Mouse (Mus musculus): ENCODE measurements around the gene Abhd18. TPM values are rescaled to one million over a fixed set of nuclear protein-coding genes. Genes with fewer than 3 reads are reported as not detected.

The Abhd18 gene
- polyA plus RNA-seq (2014; fragmentation: Illumina TruSeq; extraction: RNeasy Lipid Tissue Mini Kit (QIAGEN cat#74804); ENCODE audit: low read depth, low replicate concordance), result 27.0 TPM

GRCm38 (mm10) chr3:40846957-40847017, at the start of gene Abhd18:
Gene Abhd18 (plus strand): TSS chr3:40846970.

DNA sequence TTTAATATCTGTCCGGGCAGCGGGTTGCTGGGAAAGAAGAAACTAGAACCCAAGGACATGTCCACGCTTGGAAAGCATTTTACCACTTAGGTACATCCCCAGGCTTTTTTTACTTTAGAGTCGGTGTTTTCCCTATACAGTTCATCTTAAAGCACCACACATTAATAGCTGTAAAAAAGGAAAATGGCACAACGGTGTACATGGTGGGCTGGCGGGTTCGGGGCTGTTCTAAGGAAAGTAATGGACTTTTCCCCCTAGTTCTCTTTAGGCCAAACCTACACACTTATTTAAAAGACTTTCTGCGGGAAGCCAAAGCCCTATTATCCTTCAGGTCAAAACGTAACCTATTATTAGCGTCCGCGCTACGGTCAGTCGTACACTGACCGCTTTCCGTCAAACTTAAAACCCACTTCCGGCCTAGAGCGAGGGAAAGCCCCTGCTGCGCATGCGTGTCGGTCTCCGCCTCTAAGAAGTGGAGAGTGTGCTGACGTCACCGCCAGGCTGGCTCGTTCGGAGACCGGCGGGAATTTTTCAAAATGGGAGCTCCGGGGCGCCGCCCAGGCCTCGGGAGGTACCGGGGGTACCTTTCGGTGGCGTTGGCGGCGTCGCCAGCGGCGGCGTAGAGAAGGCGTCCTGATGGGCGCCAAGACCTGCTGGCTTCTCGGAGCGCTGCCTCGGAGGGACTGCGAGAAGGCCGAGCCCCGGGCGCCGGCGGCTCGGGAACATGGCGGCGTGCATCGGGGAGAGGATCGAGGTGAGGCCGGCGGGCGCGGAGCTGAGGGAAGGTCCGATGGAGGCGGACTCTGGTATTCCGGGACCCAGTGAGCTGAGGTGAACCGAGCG, 47.0 kb upstream of the Abhd18 start, which contains the start of gene Plk4:
Plk4 (plus strand) TSS at position 490 of the 843 bp plus-strand sequence.

DNA sequence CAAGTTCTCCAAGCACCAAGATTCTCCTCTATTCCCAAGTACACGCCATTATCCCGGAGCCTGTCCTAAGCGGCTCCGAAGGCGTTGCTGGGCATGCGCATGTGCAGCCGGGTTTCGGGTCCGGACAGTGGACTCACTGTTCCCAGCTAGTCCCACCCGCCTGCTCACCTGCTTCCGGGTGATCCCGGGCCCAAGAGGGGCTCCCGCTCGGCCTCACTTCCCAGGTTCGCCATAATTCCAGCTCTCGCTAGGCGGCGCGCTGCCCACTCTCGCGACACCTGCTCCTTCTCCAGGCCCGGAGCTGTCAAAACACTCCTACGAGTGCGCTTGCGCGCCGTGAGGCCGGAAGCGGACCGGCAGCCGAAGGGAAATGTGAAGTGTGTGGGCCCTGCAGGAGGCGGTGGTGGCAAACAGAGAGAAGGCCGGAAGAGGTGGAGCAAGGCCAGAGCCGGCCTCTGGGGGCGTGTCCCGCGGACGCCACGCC, 255 bp upstream of the Abhd18 start, which contains the start of gene Mfsd8:
Mfsd8 (minus strand) TSS at position 414 of the 484 bp plus-strand sequence.

DNA sequence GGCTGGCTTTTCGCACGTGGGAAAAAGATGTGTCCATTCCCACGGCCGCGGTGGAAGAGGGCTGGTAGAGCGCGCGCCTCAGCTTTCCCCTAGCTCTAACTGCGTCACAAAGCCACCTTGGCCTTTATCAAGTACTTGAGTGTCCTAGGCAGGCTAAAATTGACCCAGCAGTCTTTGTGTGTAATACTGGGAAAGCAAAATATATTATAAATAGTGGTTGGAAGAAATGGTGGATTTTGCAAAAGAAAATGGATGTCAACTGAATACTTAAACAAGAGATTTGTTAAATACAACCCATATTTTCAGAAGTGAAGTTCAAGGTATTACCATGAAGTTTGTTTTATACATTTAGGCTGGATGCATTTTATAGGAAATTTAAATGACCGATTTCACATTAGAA, 55.7 kb downstream of the Abhd18 start, which contains the start of gene 1700034I23Rik:
1700034I23Rik (minus strand) TSS at position 101 of the 400 bp plus-strand sequence.

DNA sequence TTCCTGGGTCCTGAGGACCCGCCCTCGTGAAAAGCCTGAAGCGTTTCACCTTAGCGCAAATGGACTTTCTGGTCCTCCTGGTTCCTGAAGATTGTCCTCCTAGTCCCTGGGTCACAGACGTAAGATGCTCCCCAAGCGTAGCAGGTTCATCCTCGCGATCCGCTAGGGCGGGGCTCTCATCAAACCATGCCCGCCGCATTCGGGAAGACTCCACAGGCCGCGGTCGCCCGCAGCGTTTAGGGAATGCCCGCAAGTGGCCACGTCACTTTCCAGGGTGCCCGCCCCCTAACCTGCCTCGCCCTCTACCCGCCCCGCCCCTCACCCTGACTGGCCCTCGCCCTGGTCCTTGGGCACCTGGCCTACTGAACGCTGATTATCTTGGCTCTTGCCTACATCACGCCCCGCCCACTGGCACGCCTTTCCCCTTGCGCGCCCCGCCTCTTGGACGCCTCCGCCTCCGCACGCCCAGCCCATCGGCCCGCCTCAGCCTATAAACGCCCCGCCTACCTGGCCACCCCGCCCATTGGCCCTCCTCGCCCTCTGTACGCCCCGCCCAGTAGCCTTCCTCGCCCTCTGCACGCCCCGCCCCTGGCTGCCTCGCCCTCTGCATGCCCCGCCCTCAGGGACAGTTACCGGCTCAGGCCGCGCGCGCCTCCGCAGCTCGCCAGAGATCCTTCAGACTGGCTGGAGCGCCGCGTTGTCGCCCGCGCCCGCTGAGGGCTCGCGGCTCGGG, 102.6 kb downstream of the Abhd18 start, which contains the start of gene Larp1b:
Larp1b (plus strand) TSS at position 659 of the 733 bp plus-strand sequence.

Other genes starting within 250 kb of the Abhd18 start
- gene Slc25a31, start 138.1 kb upstream of the Abhd18 start, polyA plus RNA-seq (2014; fragmentation: Illumina TruSeq; extraction: RNeasy Lipid Tissue Mini Kit (QIAGEN cat#74804); ENCODE audit: low read depth, low replicate concordance), result 0.32 TPM
- gene Hspa4l, start 102.5 kb upstream of the Abhd18 start, polyA plus RNA-seq (2014; fragmentation: Illumina TruSeq; extraction: RNeasy Lipid Tissue Mini Kit (QIAGEN cat#74804); ENCODE audit: low read depth, low replicate concordance), result 90.5 TPM
- 14.9 TPM for gene Plk4, start 47.0 kb upstream of the Abhd18 start, polyA plus RNA-seq (2014; fragmentation: Illumina TruSeq; extraction: RNeasy Lipid Tissue Mini Kit (QIAGEN cat#74804); ENCODE audit: low read depth, low replicate concordance)
- gene Mfsd8, start 84 bp upstream of the Abhd18 start, polyA plus RNA-seq (2014; fragmentation: Illumina TruSeq; extraction: RNeasy Lipid Tissue Mini Kit (QIAGEN cat#74804); ENCODE audit: low read depth, low replicate concordance), result 33.2 TPM
- gene 1700034I23Rik, start 55.6 kb downstream of the Abhd18 start, polyA plus RNA-seq (2014; fragmentation: Illumina TruSeq; extraction: RNeasy Lipid Tissue Mini Kit (QIAGEN cat#74804); ENCODE audit: low read depth, low replicate concordance), result not detected
- gene Larp1b, start 102.9 kb downstream of the Abhd18 start, polyA plus RNA-seq (2014; fragmentation: Illumina TruSeq; extraction: RNeasy Lipid Tissue Mini Kit (QIAGEN cat#74804); ENCODE audit: low read depth, low replicate concordance), result 124 TPM
- 77.9 TPM for gene Pgrmc2, start 236.1 kb downstream of the Abhd18 start, polyA plus RNA-seq (2014; fragmentation: Illumina TruSeq; extraction: RNeasy Lipid Tissue Mini Kit (QIAGEN cat#74804); ENCODE audit: low read depth, low replicate concordance)

Measured in sigmoid colon, adult 10 weeks (tissue).